Mouse (Mus musculus) c-Kit-positive CD71-negative TER-119-negative erythroid progenitor cells, embryonic 14.5 days (primary cell): ENCODE data around the gene Rnf141.

Source experiments
- DNase-seq: peaks from one replicate; pipeline ENCODE4 v3.0.0-alpha.2; 2013; ENCODE audit warnings: low read depth

The Rnf141 gene

DNA sequence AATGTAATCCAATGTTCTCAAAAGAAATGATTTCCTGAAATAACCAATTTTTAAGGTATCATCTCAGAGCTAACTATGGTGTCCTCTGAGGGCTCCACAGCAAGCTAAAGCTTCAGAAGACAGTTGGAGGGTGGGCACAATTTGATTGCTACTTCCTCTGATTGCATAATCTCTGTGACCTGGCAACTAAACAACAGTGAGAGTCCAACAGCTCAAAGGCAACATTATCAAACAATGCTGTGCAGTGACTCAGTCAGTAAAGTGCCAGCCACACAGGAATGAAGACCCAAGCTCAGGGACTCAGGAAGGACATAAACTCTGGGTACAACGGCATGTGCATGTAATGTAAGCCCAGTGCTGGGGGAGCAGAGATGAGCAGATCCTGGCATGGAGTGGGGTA, 11.2 kb downstream of the Rnf141 start:
- no peak for DNase-seq

GRCm38 (mm10) chr7:110823995-110824953, 20.0 kb downstream of the Rnf141 start:
- DNase-seq: no peak

- DNase-seq: no peak
Measured at GRCm38 (mm10) chr7:110823593-110823992, 20.7 kb downstream of the Rnf141 start.

- DNase-seq: no peak
Measured at GRCm38 (mm10) chr7:110823076-110823475, 21.2 kb downstream of the Rnf141 start.

DNA sequence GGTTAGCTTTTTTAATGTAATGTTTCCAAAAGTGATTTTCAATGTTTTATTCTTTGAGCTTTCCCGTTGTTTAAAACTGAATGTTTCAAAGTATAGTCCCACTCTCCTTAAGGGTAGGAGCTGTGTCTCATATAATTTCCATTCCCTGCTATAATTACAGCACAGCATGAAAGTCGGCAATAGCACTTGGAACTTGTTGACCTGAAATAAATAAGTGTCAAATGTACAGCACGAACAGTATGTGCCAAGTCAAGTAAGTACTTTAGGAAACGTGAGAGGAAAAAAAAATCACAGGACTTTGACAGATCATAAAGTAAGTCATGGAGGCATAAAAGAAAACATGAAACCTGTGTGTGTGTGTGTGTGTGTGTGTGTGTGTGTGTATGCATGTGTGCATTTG, 22.2 kb downstream of the Rnf141 start:
- DNase-seq: no peak

- DNase-seq: no peak
Measured at GRCm38 (mm10) chr7:110821653-110822052, 22.6 kb downstream of the Rnf141 start.

GRCm38 (mm10) chr7:110821068-110821467, 23.2 kb downstream of the Rnf141 start:
- DNase-seq: no peak

DNA sequence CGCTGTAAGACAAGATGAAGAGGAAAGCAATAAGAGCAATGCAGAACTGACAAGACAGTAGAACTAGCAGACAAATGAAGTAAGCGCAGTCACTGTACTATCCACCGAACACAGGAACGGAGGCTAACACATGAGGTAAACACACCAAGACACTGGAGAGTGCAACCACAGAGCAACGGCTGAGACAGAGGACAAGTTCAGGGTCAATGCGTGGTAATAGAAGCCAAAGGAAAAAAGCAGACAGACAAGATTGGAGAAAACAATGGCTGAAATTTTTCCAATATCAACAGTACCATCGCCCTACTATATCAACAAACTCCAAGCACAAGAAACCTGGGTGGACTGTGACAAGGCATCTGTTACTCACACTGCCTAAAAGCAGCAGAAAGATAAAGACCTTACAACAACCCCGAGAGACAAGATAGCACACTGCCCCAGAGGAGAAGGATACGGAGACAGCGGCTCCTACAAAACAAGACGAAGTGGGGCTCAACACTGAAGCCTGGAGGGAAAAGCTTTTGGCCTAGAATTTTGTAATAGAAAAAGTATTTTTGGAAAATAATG, 25.4 kb downstream of the Rnf141 start:
- no peak for DNase-seq

DNA sequence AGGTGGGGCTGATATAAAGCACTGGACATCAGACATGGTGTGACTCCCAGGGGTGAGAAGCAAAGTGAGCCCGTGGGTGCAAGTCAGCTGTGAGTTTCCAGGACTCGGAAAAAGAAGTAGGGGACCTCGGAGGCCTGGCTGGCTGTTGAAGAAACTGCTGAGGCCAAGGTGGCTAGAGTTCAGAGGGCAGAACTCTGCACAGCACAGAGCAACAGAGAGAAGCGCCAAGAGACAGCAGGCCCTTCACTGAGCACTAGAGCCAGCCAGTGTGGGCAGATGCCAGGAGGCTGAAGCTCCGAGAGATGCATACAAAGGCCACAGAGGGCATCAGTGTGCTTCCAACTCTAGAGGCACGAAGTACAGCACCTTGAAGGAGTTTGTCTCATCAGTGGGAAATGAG, 26.1 kb downstream of the Rnf141 start:
- no peak for DNase-seq

DNA sequence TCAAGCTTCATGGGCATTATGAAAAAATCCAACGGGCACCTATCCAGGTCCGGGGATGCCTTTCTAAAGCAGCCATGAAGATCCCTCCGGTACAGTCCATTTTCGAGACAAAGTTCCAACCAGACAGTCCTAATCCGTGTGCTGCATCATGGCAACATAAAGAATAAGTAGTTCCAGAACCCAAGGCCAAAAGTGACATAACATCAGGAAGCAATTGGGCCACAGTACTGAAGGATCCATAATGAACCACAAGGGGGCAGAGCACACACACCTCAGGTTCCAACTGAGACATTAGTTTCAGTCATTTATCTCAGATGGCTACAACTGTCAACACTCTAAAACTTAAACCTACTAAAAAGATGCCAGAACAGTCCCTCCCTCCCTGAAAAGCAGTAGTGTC, 28.2 kb downstream of the Rnf141 start:
- no peak for DNase-seq

- DNase-seq: no peak
Measured at GRCm38 (mm10) chr7:110813983-110814382, 30.3 kb downstream of the Rnf141 start.

DNA sequence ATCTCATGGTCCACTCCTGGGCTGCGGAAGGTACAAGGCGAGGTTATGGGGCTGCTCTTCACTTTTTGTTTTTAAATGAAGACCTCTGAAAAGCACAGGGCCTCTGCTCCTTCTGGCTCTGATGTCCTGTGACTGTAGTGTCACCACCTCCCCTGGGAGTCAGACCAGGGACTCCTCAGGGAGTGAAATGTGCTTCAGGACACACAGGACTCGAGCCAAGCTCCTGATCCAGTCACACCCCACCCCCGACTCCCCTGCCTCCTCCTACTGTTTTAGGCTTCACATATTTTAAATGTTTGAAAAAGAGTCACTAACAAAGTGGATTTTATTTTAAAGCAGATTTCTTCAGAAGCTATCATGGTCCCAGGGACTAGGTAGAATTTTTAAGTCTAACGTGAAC, 32.7 kb downstream of the Rnf141 start:
- DNase-seq: no peak

DNA sequence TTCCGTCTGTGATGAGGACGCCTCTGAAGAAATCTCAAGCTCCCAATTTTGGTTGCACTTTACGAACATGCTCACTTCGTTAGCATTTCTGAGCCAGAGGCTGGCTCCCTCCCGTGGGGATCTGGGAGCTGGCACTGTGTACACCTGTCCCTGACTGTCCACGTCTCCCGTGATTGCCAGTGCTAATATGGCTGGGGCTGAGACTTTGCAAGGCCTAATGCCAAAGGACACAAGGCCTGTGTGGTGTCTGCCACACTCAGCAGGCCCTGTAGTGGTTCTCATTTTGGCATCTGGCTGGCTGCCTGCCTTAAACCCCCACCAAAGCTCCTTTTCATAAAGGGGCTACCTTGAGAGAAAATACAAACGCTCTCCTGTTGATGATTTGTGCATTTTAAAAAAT, 33.3 kb downstream of the Rnf141 start:
- DNase-seq: no peak

DNA sequence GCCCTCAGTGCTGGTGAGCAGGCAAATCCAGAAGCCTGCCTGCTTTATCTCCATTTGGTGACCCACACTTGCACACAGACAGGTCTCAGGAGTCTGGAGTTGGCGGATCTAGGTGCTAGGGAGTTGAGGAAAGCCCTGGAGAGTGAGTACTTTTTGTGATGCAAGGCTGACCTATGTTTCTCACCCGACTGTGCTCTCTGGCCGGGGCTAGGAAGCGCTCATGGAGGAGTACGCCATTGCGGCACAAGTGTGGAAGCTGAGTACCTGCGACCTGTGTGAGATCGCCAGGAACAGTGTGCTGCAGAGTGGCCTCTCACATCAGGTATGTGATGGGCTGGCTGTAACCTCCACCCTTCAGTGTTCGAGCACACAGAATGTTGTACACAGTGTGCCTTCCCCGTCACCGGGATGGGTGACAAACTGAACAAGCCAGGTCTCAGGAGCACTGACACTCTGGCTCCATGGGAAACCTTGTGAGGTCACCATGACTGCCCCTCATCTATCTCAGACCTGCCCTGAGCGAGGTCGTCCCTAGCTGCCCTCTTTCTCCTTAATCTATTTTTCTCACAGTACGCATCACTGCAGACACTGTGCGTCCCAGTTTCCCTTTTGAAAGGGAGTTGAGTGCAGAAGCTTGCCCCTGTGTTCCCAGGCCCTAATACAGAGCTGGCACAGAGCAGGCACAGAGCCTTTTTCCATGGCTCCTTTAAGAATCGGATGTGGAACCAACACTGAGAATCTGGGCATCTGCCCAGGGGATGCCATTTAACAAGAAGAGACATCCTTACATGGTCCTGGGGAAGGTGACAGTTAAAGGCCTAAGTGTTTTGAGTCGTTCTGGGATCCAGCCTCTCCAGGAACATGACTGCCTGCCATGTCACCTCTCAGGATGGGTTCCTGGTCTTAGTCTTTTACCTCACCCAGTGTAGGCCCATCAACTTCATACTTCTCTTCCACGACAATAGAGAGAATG, 34.4 kb downstream of the Rnf141 start:
- no peak for DNase-seq

- no peak for DNase-seq
Measured at GRCm38 (mm10) chr7:110808962-110809361, 35.3 kb downstream of the Rnf141 start.

DNA sequence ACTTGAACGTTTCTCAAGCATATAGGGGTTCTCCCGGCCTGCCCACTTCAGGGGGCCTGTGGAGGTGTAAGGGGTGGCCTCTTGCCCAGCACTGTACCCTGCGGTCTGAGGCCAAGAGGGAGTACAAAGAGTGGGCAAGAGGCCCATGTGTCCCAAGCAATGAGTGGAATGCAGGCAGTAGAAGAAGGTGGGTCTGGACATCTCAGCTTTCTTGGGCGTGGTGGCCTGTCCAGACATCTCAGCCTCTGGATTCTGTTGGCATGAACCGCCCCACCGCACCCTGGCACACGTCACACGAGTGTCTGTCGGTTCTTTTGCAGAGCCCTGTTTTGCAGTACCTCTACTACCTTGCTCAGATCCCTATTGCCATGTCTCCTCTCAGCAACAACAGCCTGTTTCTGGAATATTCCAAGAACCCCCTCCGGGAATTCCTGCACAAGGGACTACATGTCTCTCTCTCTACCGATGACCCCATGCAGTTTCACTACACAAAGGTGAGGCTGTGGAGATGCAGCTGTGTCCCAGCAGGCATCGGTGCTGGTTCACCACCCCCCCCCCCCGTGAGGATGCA, 36.7 kb downstream of the Rnf141 start:
- no peak for DNase-seq

GRCm38 (mm10) chr7:110804266-110804665, 40.0 kb downstream of the Rnf141 start:
- DNase-seq: no peak

DNA sequence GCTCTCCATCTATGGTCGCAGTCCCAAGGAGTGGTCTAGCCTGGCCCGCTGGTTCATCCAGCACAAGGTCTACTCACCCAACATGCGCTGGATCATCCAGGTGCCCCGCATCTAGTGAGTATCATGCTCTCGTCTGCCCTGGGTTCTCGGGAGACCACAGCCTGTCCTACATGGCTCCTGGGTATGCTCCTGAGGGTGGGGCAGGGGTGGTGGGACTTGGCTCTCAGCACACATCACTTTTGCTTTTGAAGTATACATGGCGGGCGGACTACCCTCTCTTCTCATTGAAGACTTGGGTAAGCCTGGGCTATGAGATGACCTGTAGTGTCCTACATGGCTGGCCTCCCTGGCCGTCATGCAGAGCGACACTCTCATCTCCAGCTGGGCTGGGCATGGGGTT, 41.1 kb downstream of the Rnf141 start:
- no peak for DNase-seq

DNA sequence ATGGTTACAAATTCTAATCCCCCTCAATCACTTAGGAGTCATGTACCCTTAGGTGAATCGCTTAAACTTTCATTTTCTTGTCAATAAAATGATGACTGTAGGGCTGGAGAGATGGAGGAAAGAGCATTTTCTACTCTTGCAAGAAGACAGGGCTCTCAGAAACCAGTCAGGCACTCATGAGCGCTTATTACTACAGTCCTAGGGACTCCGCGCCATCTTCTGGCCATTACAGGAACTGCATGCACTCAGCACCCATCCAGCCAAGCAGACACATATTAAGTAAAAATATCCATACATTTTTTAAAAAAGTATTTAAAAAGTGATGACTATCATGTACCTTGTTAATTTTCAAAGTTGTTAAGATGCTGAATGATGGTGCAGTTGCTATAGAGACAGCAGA, 43.2 kb downstream of the Rnf141 start:
- peak; percentile 64 for DNase-seq

- no peak for DNase-seq
Measured at GRCm38 (mm10) chr7:110797722-110798409, 46.4 kb downstream of the Rnf141 start.

GRCm38 (mm10) chr7:110796367-110797051, 47.7 kb downstream of the Rnf141 start:
- peak; percentile 20 for DNase-seq
